Mouse (Mus musculus) urinary bladder, postnatal 36 days (tissue): ENCODE measurements around the gene Nln.
A peak's percentile ranks its signal among the peaks of the same experiment; 100 is the strongest.

Source experiments
- DNase-seq, 2 experiments: peaks; one replicate each; pipeline ENCODE4 v3.0.0; 2022; ENCODE audit warnings: low spot score in 2 of 2, mixed read lengths in 1 of 2

Gene Nln

GRCm38 (mm10) chr13:104015246-104016105 lies 93.9 kb downstream of the Nln start:
- DNase-seq, result no peak

GRCm38 (mm10) chr13:104014038-104014437 lies 95.4 kb downstream of the Nln start:
- DNase-seq, result no peak

GRCm38 (mm10) chr13:104013380-104013779 lies 96.0 kb downstream of the Nln start:
- DNase-seq, result no peak

- DNase-seq, result no peak
These were observed 97.1 kb downstream of the Nln start for GRCm38 (mm10) chr13:104012214-104012833.

GRCm38 (mm10) chr13:104011289-104011688 lies 98.1 kb downstream of the Nln start:
- DNase-seq, result no peak

- no peak for DNase-seq
These were observed 104.1 kb downstream of the Nln start for GRCm38 (mm10) chr13:104005231-104005845.

- no peak for DNase-seq
These were observed 115.3 kb downstream of the Nln start for GRCm38 (mm10) chr13:103994085-103994455.

- DNase-seq, result no peak
These were observed 116.0 kb downstream of the Nln start for GRCm38 (mm10) chr13:103993142-103994084.

GRCm38 (mm10) chr13:103986660-103987059 lies 122.8 kb downstream of the Nln start:
- DNase-seq, result no peak

- peak in 1 of 2 experiments; percentile 38 for DNase-seq
These were observed 123.7 kb downstream of the Nln start for GRCm38 (mm10) chr13:103985510-103986278.

GRCm38 (mm10) chr13:103982376-103982775 lies 127.0 kb downstream of the Nln start:
- no peak for DNase-seq

GRCm38 (mm10) chr13:103980414-103980813 lies 129.0 kb downstream of the Nln start:
- DNase-seq, result no peak

GRCm38 (mm10) chr13:103978286-103978866 lies 131.0 kb downstream of the Nln start:
- DNase-seq, result peak; percentile 24 to 51

GRCm38 (mm10) chr13:103977844-103978243 lies 131.6 kb downstream of the Nln start:
- peak; percentile 44 to 46 for DNase-seq

- no peak for DNase-seq
These were observed 133.2 kb downstream of the Nln start for GRCm38 (mm10) chr13:103976181-103976724.

- DNase-seq, result no peak
These were observed 134.3 kb downstream of the Nln start for GRCm38 (mm10) chr13:103975101-103975500.

GRCm38 (mm10) chr13:103973977-103974376 lies 135.4 kb downstream of the Nln start:
- no peak for DNase-seq
